Mouse (Mus musculus): ENCODE results near the gene Ptk6. TPM values are rescaled to one million over a fixed set of nuclear protein-coding genes. Genes with fewer than 3 reads are reported as not detected.

Ptk6 gene
- total RNA-seq, 2 experiments from 2014 or later: not detected

- intact Hi-C loops (cut with DNase I): no loop called here
- no peak for DNase-seq (ENCODE audit: extremely low spot score in 1 of 2, low spot score in 2 of 2)
These were observed 52.3 kb downstream of the Ptk6 start for GRCm38 (mm10) chr2:181150281-181150680.

- intact Hi-C loops (cut with DNase I): no loop called here
- DNase-seq (ENCODE audit: extremely low spot score in 1 of 2, low spot score in 2 of 2): peak in 1 of 2 experiments; percentile 47
These were observed 54.2 kb downstream of the Ptk6 start for GRCm38 (mm10) chr2:181148318-181148955.

GRCm38 (mm10) chr2:181147546-181148317 is 54.9 kb downstream of the Ptk6 start:
- DNase-seq (ENCODE audit: extremely low spot score in 1 of 2, low spot score in 2 of 2): peak in 1 of 2 experiments; percentile 77
- intact Hi-C loops (cut with DNase I): no loop called here

DNA sequence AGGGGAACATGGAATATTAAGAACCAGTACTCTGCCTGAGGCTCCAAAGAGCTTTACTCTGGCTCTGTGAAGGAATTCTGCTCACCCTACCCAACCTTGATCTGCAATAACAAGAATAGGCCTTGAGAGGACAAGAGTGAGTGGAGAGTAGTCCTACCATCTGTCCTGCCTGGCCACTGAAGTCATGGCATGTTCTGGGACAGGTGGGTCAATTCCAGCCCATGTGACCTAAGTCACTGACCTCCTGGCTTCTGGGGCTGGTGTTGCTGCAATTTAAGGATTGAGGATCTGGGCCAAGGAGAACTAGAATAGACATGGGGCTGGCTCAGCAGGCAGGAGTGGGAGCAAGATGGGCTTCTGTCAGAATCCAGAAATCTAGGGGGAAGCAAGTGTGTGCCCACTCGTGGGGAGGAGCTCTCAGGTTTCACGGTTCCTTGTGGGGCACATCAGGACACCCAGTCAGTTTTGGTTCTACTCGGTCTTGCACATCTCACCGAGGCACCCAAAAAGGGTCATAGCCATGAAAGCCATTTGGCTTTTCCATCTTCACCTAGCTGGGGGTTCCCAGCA is 55.5 kb downstream of the Ptk6 start:
- intact Hi-C loops (cut with DNase I): no loop called here
- no peak for DNase-seq (ENCODE audit: extremely low spot score in 1 of 2, low spot score in 2 of 2)

GRCm38 (mm10) chr2:181144675-181145074 is 57.9 kb downstream of the Ptk6 start:
- intact Hi-C loops (cut with DNase I): no loop called here
- DNase-seq (ENCODE audit: extremely low spot score in 1 of 2, low spot score in 2 of 2): no peak

Other genes with a start within 250 kb of the Ptk6 start
- 10 to 100 TPM; 39.3 to 39.9 TPM for gene Nkain4, start 248.1 kb downstream of the Ptk6 start, total RNA-seq (2021)
- 100 to 1,000 TPM; 127 to 128 TPM for gene Arfgap1, start 235.6 kb downstream of the Ptk6 start, total RNA-seq (2021)
- gene Col20a1, start 216.3 kb downstream of the Ptk6 start, total RNA-seq (2021): under 1 TPM; 0.87 to 0.94 TPM
- 10 to 100 TPM; 40.5 to 44.1 TPM for gene Chrna4, start 159.2 kb downstream of the Ptk6 start, total RNA-seq (2021)
- gene Kcnq2, start 67.5 kb downstream of the Ptk6 start, total RNA-seq (2021): 100 to 1,000 TPM; 178 to 181 TPM
- gene Eef1a2, start 45.8 kb downstream of the Ptk6 start, total RNA-seq (2021): 100 to 1,000 TPM; 898 to 906 TPM
- 100 to 1,000 TPM; 111 to 117 TPM for gene Ppdpf, start 15.5 kb downstream of the Ptk6 start, total RNA-seq (2021)
- gene Srms, start 10.4 kb upstream of the Ptk6 start, total RNA-seq (2021): under 1 TPM; 0.21 to 0.22 TPM
- not detected for gene Fndc11, start 17.2 kb upstream of the Ptk6 start, total RNA-seq (2021)
- gene Helz2, start 39.2 kb upstream of the Ptk6 start, total RNA-seq (2021): 1 to 10 TPM; 1.4 to 1.7 TPM
- 10 to 100 TPM; 15.5 to 17.6 TPM for gene Gmeb2, start 85.2 kb upstream of the Ptk6 start, total RNA-seq (2021)
- gene Stmn3, start 111.7 kb upstream of the Ptk6 start, total RNA-seq (2021): 1,000 to 10,000 TPM; 1,052 to 1,067 TPM
- gene Rtel1, start 117.0 kb upstream of the Ptk6 start, total RNA-seq (2021): 10 to 100 TPM; 41.1 to 46.6 TPM
- gene Zgpat, start 162.1 kb upstream of the Ptk6 start, total RNA-seq (2021): 10 to 100 TPM; 55.9 to 60.5 TPM
- 10 to 100 TPM; 39.8 to 44.2 TPM for gene Arfrp1, start 162.6 kb upstream of the Ptk6 start, total RNA-seq (2021)
- gene Lime1, start 177.3 kb upstream of the Ptk6 start, total RNA-seq (2021): 10 to 100 TPM; 30.1 to 32.9 TPM

Measured in left cerebral cortex, postnatal 10 days (tissue).